Mouse (Mus musculus): ENCODE measurements at regions not wholly inside any gene's neighbourhood (a gene's known extent, or its start where the extent isn't known, plus 50 kb on each side); places are given as distances from the start of the nearest gene placed in this dataset.

DNA sequence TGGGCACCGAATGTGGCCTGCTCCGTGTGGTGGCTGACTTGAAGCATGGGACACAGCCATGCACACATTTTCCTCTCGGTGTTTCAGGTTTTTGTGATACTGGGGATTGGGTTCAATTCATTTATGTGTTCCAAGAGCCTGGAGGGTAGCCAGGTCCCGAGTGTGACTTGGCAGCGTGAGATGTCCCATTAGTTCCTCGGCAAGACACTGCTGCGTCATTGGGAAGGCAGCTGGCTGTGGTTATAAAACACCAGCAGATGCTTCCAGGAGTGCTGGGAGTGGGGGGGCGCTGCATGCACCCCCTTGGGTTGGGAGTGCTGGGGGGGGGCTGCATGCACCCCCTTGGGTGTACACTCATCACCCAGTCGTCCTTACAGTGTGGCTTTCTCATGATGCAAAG lies 186.9 kb upstream of the Sulf2 start:
- Histone ChIP-seq H3ac (ENCODE audit: control insufficient read depth, insufficient read length) (no peak overlapping the region), H3K4me3 (no peak overlapping the region), H3K27me3 (ENCODE audit: control insufficient read depth, insufficient read depth, insufficient read length) (no peaks in the 10 kb centered on the region), H3K4me2 (ENCODE audit: low read depth) (peak overlapping the region; percentile 27), H3K79me2 (ENCODE audit: control insufficient read depth, insufficient read depth) (no peaks in the 10 kb centered on the region), H3K36me3 (ENCODE audit: control insufficient read depth, insufficient read depth) (no peaks in the 10 kb centered on the region)
- TF ChIP-seq REST (IDR thresholded peaks at IDR 0.05; ENCODE audit: insufficient read depth, insufficient read length) = no peak
- TF ChIP-seq MYOG (IDR thresholded peaks at IDR 0.05; ENCODE audit: control insufficient read depth in 1 of 3, insufficient read depth in 1 of 3, insufficient read length in 2 of 3, low read depth in 2 of 3) = peak in 2 of 3 experiments; percentile 16 to 76
- TF ChIP-seq USF1 (IDR thresholded peaks at IDR 0.05; ENCODE audit: low read depth) = no peak
- TF ChIP-seq MYOD1 (IDR thresholded peaks at IDR 0.05; ENCODE audit: control insufficient read depth in 1 of 3, insufficient read length in 2 of 3, low read depth in 2 of 3) = peak in 2 of 3 experiments; percentile 63 to 79
- TF ChIP-seq POLR2A (IDR thresholded peaks at IDR 0.05; ENCODE audit: insufficient read length, low read depth) = no peak
- peak; percentile 20 for TF ChIP-seq TCF3 (IDR thresholded peaks at IDR 0.05; ENCODE audit: insufficient read length, low read depth)
- TF ChIP-seq TCF12 (IDR thresholded peaks at IDR 0.05; ENCODE audit: insufficient read depth, poor library complexity, severe bottlenecking) = peak; percentile 26

DNA sequence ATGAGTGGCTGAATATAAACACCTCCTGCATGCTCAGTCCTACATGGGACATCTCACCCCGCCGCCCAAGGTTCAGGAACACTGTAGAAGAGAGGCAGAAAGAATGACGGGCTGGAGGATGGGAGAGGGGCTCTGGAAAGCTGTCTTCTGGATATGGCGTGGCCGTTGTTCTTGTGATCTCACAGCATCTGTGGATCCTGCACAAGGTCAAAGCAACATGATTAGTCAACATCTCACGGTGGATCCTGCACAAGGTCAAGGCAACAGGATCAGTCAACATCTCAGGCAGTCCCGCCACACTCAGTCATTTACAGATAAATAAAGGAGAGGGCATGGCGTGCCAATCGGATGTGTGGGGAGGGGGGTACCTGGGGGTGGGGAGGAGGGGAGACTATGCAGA lies 184.7 kb upstream of the Sulf2 start:
- H3ac ChIP-seq (ENCODE audit: control insufficient read depth, insufficient read length) = no peak overlapping the region
- H3K4me3 ChIP-seq = no peak overlapping the region
- TF ChIP-seq MAX (IDR thresholded peaks at IDR 0.05; ENCODE audit: low read depth) = no peak
- TF ChIP-seq CEBPB (IDR thresholded peaks at IDR 0.05; ENCODE audit: insufficient read depth, poor library complexity, severe bottlenecking) = no peak
- TF ChIP-seq TCF3 (IDR thresholded peaks at IDR 0.05; ENCODE audit: insufficient read length, low read depth) = no peak
- no peak for TF ChIP-seq USF1 (IDR thresholded peaks at IDR 0.05; ENCODE audit: low read depth)
- no peak for TF ChIP-seq REST (IDR thresholded peaks at IDR 0.05; ENCODE audit: insufficient read depth, insufficient read length)
- no peak for TF ChIP-seq E2F4 (IDR thresholded peaks at IDR 0.05; ENCODE audit: insufficient read depth)
- H3K36me3 ChIP-seq (ENCODE audit: control insufficient read depth, insufficient read depth) = no peaks in the 10 kb centered on the region
- no peaks in the 10 kb centered on the region for H3K79me2 ChIP-seq (ENCODE audit: control insufficient read depth, insufficient read depth)
- no peaks in the 10 kb centered on the region for H3K27me3 ChIP-seq (ENCODE audit: control insufficient read depth, insufficient read depth, insufficient read length)
- H3K4me2 ChIP-seq (ENCODE audit: low read depth) = no peak overlapping the region

DNA sequence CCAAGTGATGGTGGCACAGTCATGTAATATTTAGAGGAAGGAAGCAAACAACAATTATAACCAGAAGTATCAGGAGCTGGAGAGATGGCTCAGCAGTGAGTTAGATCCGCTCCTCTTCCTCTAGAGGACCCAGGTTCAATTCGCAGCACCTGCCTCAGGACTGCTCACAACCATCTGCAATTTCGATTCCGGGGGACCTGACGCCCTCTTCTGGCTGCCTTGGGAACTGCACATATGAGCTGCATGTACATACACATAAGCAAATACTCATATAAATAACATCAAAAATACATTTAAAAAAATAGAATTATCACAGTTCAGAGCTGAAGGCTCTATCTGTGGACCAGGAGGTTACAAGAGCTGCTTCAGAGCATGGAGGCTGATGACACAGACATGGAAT lies 184.0 kb upstream of the Sulf2 start:
- H3K4me3 ChIP-seq = no peak overlapping the region
- H3K79me2 ChIP-seq (ENCODE audit: control insufficient read depth, insufficient read depth) = no peaks in the 10 kb centered on the region
- H3K36me3 ChIP-seq (ENCODE audit: control insufficient read depth, insufficient read depth) = no peaks in the 10 kb centered on the region
- H3K4me2 ChIP-seq (ENCODE audit: low read depth) = no peak overlapping the region
- no peak for TF ChIP-seq MAX (IDR thresholded peaks at IDR 0.05; ENCODE audit: low read depth)
- H3ac ChIP-seq (ENCODE audit: control insufficient read depth, insufficient read length) = no peak overlapping the region
- H3K27me3 ChIP-seq (ENCODE audit: control insufficient read depth, insufficient read depth, insufficient read length) = no peaks in the 10 kb centered on the region

DNA sequence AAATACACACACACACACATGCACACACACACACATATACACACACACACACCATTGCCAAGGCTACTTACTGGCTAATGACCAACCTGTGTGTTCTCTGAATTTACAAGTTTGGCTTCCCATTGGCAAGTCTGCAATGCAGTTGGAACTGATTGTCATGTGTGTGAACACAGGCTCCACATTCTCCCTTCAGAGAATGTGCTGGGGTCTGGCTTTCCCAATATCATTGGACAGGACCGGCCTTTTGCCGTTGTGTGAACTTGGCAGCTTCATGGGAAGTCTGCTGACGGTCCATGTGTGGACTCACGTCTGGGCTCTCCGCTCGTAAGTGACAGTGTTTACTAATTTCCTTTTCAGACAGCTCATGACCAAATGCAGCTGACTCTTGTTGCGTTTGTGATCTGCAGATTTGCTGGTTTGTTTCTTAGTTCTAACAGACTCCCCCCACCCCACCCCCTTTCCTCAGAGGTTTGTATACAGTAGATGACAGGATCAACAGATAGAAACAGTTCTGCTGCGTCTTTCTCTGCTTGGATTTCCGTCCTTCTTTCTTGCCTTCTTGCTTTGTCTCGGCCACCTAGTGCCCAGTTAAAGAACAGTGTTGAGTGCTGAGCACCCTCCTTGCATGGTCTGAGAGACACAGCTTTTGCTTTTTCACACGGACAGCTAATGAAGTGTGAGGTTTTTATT lies 183.1 kb upstream of the Sulf2 start:
- TF ChIP-seq SRF (IDR thresholded peaks at IDR 0.05; ENCODE audit: control insufficient read depth, insufficient read length, low read depth) (no peak), MYOG (IDR thresholded peaks at IDR 0.05; ENCODE audit: control insufficient read depth in 1 of 3, insufficient read depth in 1 of 3, insufficient read length in 2 of 3, low read depth in 2 of 3) (no peak), TCF12 (IDR thresholded peaks at IDR 0.05; ENCODE audit: insufficient read depth, poor library complexity, severe bottlenecking) (no peak), MAX (IDR thresholded peaks at IDR 0.05; ENCODE audit: low read depth) (no peak), CEBPB (IDR thresholded peaks at IDR 0.05; ENCODE audit: insufficient read depth, poor library complexity, severe bottlenecking) (no peak), POLR2AphosphoS2 (IDR thresholded peaks at IDR 0.05; ENCODE audit: insufficient read length, low read depth) (no peak), POLR2A (IDR thresholded peaks at IDR 0.05; ENCODE audit: insufficient read length, low read depth) (no peak), REST (IDR thresholded peaks at IDR 0.05; ENCODE audit: insufficient read depth, insufficient read length) (no peak), MYOD1 (IDR thresholded peaks at IDR 0.05; ENCODE audit: control insufficient read depth in 1 of 3, insufficient read length in 2 of 3, low read depth in 2 of 3) (no peak), E2F4 (IDR thresholded peaks at IDR 0.05; ENCODE audit: insufficient read depth) (no peak), TCF3 (IDR thresholded peaks at IDR 0.05; ENCODE audit: insufficient read length, low read depth) (no peak), USF1 (IDR thresholded peaks at IDR 0.05; ENCODE audit: low read depth) (no peak)
- Histone ChIP-seq H3ac (ENCODE audit: control insufficient read depth, insufficient read length) (no peak overlapping the region), H3K4me3 (no peak overlapping the region), H3K27me3 (ENCODE audit: control insufficient read depth, insufficient read depth, insufficient read length) (no peaks in the 10 kb centered on the region), H3K79me2 (ENCODE audit: control insufficient read depth, insufficient read depth) (no peaks in the 10 kb centered on the region), H3K36me3 (ENCODE audit: control insufficient read depth, insufficient read depth) (no peaks in the 10 kb centered on the region), H3K4me2 (ENCODE audit: low read depth) (no peak overlapping the region)

DNA sequence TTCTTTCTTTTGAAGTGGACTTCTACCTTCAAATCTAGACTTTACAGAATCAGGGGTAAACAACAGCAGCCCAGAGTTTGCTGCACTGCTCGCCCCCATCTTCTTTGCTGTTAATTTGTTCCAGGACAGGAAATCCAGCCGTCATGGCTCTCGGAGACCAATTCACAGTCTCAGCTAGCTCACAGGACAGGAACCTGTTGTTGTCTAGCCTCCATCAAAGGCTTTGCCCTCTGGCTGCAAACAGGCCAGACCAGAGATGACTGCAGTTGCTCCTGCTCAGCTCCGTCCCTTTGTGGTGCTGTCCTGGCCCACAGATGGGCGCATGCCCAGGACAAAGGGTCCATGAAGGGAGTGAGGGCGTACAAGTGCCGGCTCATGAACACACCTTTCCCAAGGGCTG lies 182.2 kb upstream of the Sulf2 start:
- no peaks in the 10 kb centered on the region for H3K36me3 ChIP-seq (ENCODE audit: control insufficient read depth, insufficient read depth)
- H3K79me2 ChIP-seq (ENCODE audit: control insufficient read depth, insufficient read depth) = no peaks in the 10 kb centered on the region
- H3ac ChIP-seq (ENCODE audit: control insufficient read depth, insufficient read length) = no peak overlapping the region
- TF ChIP-seq REST (IDR thresholded peaks at IDR 0.05; ENCODE audit: insufficient read depth, insufficient read length) (no peak), TCF12 (IDR thresholded peaks at IDR 0.05; ENCODE audit: insufficient read depth, poor library complexity, severe bottlenecking) (no peak), POLR2A (IDR thresholded peaks at IDR 0.05; ENCODE audit: insufficient read length, low read depth) (no peak), USF1 (IDR thresholded peaks at IDR 0.05; ENCODE audit: low read depth) (no peak), SRF (IDR thresholded peaks at IDR 0.05; ENCODE audit: control insufficient read depth, insufficient read length, low read depth) (no peak), E2F4 (IDR thresholded peaks at IDR 0.05; ENCODE audit: insufficient read depth) (no peak), MYOD1 (IDR thresholded peaks at IDR 0.05; ENCODE audit: control insufficient read depth in 1 of 3, insufficient read length in 2 of 3, low read depth in 2 of 3) (no peak), CEBPB (IDR thresholded peaks at IDR 0.05; ENCODE audit: insufficient read depth, poor library complexity, severe bottlenecking) (no peak), POLR2AphosphoS2 (IDR thresholded peaks at IDR 0.05; ENCODE audit: insufficient read length, low read depth) (no peak), MAX (IDR thresholded peaks at IDR 0.05; ENCODE audit: low read depth) (no peak), TCF3 (IDR thresholded peaks at IDR 0.05; ENCODE audit: insufficient read length, low read depth) (no peak), MYOG (IDR thresholded peaks at IDR 0.05; ENCODE audit: control insufficient read depth in 1 of 3, insufficient read depth in 1 of 3, insufficient read length in 2 of 3, low read depth in 2 of 3) (no peak)
- no peaks in the 10 kb centered on the region for H3K27me3 ChIP-seq (ENCODE audit: control insufficient read depth, insufficient read depth, insufficient read length)
- H3K4me3 ChIP-seq = no peak overlapping the region
- no peak overlapping the region for H3K4me2 ChIP-seq (ENCODE audit: low read depth)
